Mouse (Mus musculus): Measurements from ENCODE around the gene Mob3b. TPM values are rescaled to one million over a fixed set of nuclear protein-coding genes. Genes with fewer than 3 reads are reported as not detected.

Gene Mob3b
- polyA plus RNA-seq, 1 experiment from 2014 or later: 14.1 TPM

DNA sequence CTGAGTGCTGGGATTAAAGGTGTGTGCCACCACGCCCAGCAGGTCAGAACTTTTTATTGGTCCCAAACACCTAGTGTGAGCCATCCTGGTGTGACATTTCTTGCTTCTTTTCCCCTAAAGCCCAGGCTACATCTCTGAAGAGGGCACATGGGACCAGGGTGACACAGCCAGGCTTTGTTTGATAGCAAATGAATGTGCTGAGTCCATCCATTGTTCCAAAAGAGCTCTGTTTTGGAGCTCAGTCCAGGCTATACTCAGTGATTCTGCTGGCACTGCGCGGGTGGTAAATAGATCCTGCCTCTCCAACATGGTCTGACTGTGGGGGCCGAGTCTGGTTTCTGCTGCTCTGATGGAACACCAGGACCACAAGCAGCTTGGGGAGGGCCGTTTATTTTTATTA lies 10.6 kb upstream of the Mob3b start:
- Histone ChIP-seq H3K9me3 (replicated peaks) (no peaks in the 10 kb centered on the region), H3K4me1 (peaks cover 5% of the 10 kb centered on the region; the same call in 1 of the 2 replicates), H3K27ac (no peak overlapping the region), H3K27me3 (ENCODE audit: low read depth, poor library complexity, severe bottlenecking) (no peaks in the 10 kb centered on the region), H3K36me3 (no peaks in the 10 kb centered on the region), H3K4me3 (no peak overlapping the region)
- no peak for DNase-seq (ENCODE audit: low spot score)
- 83% methylated on average over 5 of the region's 5 CpGs for WGBS

DNA sequence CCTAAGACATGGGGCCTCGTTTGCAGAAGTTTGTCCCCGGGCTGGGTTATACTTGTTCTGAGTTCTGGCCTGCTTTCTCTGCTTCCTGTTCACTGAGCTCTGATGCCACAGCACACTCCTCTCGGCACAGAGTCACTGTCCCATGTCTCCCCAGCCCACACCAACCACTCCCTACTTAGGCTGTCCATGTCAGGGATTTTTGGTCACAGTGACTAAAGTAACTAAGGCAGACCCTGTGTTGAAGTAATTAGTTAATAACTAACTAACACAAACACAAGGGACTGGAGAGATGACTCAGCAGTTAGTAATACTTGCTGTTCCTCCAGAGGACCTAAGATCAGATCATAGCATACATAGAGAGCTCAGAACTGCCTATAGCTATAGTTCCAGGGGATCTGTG lies 8.7 kb upstream of the Mob3b start:
- no peaks in the 10 kb centered on the region for H3K27me3 ChIP-seq (ENCODE audit: low read depth, poor library complexity, severe bottlenecking)
- no peaks in the 10 kb centered on the region for H3K9me3 ChIP-seq (replicated peaks)
- no peak for DNase-seq (ENCODE audit: low spot score)
- no peaks in the 10 kb centered on the region for H3K36me3 ChIP-seq
- 88% methylated on average over 3 of the region's 3 CpGs for WGBS
- H3K4me3 ChIP-seq: no peak overlapping the region
- peaks cover 5% of the 10 kb centered on the region; the same call in 1 of the 2 replicates for H3K4me1 ChIP-seq
- H3K27ac ChIP-seq: no peak overlapping the region

DNA sequence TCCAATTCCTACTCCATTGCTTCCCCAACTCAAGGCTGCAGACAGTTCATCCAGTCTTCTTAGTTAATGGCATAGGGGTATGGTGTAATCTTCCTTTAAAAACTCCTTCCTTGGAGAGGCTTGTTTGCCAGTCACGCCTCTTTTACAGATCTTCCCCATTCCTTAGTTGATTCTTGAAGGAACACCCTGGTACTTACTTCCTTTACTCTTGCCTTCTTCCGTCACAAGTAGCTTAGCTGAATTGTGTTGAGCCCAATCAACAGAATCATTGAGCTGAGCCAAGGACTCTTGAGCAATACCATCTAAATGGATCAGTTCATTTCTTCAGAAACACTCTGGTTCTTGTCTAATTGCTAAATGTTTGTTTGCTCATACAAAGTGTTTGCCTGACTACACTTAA lies 8.0 kb upstream of the Mob3b start:
- no peak overlapping the region for H3K27ac ChIP-seq
- no peak for DNase-seq (ENCODE audit: low spot score)
- H3K9me3 ChIP-seq (replicated peaks): no peaks in the 10 kb centered on the region
- H3K36me3 ChIP-seq: no peaks in the 10 kb centered on the region
- no peak overlapping the region for H3K4me3 ChIP-seq
- no peaks in the 10 kb centered on the region for H3K27me3 ChIP-seq (ENCODE audit: low read depth, poor library complexity, severe bottlenecking)
- peaks cover 5% of the 10 kb centered on the region; the same call in 1 of the 2 replicates for H3K4me1 ChIP-seq
- 92% methylated on average over 2 of the region's 2 CpGs for WGBS

DNA sequence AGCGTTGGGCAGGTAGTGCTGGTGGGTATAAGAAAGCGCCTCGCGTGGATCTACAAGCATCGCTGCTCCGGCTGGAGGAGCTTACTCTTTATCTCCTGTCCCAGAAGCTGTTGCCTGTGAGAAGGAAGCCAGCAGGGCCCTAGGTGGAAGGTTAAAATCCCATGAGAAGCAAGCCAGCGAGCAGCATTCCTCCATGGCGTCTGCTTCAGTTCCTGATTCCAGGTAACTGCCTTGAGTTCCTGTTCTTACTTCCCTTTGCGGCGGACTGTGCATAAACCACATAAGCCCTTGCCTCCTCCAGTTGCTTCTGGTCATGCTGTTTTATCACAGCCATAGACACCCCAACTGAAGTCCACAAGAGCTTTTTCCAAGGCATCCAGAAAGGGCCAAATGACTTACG lies 531 bp upstream of the Mob3b start:
- no peak for DNase-seq (ENCODE audit: low spot score)
- Histone ChIP-seq H3K4me1 (peaks cover 26% of the 10 kb centered on the region), H3K27me3 (ENCODE audit: low read depth, poor library complexity, severe bottlenecking) (0 out of 2 replicates have a peak, but pooled peaks cover 4% of the 10 kb centered on the region), H3K36me3 (no peaks in the 10 kb centered on the region), H3K4me3 (no peak overlapping the region), H3K27ac (no peak overlapping the region), H3K9me3 (replicated peaks) (no peaks in the 10 kb centered on the region)
- WGBS: 68% methylated on average over 11 of the region's 11 CpGs

DNA sequence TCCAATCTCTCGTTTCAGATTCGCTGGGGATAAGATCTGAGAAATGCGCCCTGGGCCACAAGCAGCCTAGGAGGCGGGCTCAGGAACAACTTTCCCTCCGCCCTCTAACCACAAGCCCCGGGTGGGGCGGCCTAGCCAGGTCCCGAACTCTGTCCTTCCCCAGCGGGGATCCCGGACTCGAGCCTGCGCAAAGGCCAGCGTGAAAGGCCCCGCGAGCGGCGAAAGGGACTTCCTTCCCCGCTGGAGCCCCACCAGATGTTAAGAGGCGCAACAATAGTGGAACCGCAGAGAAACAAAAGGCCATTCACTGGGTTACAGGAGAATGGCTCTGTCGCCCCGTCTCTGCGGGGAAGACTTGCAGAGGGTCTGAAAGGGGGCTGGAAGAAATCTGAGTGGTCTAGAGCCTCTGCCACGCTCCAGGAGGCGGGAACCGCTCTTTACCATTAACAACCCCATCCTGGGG lies 1.1 kb downstream of the Mob3b start:
- peaks cover 26% of the 10 kb centered on the region for H3K4me1 ChIP-seq
- no peaks in the 10 kb centered on the region for H3K9me3 ChIP-seq (replicated peaks)
- H3K27me3 ChIP-seq (ENCODE audit: low read depth, poor library complexity, severe bottlenecking): 0 out of 2 replicates have a peak, but pooled peaks cover 4% of the 10 kb centered on the region
- peak overlapping the region; percentile 90 for H3K27ac ChIP-seq
- DNase-seq (ENCODE audit: low spot score): peak; percentile 78
- peak overlapping the region; percentile 71 for H3K4me3 ChIP-seq
- no peaks in the 10 kb centered on the region for H3K36me3 ChIP-seq
- 0% methylated on average over 26 of the region's 26 CpGs for WGBS

DNA sequence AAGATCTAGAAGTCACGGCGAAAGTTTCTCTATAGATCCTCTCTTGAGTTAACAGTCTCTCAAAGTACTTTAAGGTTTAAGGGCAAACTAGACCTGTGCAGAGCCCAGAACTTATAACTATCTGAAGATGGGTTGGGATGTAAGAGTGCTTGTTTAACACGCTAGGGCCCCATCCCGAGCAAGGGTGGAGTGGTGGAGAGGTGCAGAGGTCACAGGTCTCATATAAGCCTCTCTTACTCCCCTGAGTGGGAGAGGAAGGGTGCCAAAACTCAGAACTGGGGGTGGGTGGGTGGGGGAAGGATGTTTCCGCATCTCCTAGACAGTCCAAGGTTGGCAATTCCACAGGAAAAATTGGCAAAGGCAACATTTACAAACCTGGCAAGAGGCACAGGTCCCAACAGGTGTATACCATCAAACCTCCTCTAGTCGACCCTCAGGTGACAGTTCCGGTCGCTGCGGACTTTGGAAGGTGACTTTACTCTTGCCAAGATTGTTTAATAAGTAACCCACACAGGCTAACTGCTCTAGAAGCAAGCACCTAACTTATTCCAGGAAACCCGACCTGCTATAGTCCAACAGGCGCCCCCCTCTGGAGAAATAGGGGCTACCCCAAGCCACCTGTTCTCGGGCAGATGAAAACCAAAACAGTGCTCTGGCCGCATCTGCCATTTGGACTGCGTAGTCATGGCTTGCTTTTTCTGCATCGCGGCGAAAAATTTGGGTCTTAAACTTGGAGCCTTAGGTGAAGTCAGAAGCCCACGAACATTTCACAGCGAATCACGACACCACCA lies 2.0 kb downstream of the Mob3b start:
- no peaks in the 10 kb centered on the region for H3K9me3 ChIP-seq (replicated peaks)
- no peaks in the 10 kb centered on the region for H3K36me3 ChIP-seq
- H3K27me3 ChIP-seq (ENCODE audit: low read depth, poor library complexity, severe bottlenecking): 0 out of 2 replicates have a peak, but pooled peaks cover 4% of the 10 kb centered on the region
- WGBS: 26% methylated on average over 20 of the region's 20 CpGs
- peak; percentile 66 for DNase-seq (ENCODE audit: low spot score)
- H3K4me1 ChIP-seq: peaks cover 26% of the 10 kb centered on the region
- peak overlapping the region; percentile 71 for H3K4me3 ChIP-seq
- peak overlapping the region; percentile 90 for H3K27ac ChIP-seq

DNA sequence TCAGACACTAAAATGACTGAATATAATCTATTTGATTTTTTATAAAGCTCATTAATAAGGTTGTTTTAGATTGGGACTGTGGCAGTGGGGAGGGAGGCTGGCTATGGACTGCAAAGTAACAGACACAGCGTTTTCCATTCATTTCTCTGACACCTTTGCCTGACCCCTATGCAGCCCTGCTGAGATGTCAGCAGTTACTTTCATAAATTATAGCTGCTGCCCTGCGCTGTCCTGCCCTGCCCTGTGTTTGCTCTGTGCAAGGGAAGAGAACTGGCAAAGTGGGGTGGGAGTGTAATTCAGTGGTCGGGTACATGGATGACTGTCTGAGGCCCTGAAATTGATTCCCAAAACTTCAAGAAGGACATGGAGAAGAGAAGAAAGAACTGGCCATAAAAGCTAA lies 3.2 kb downstream of the Mob3b start:
- no peak for DNase-seq (ENCODE audit: low spot score)
- Histone ChIP-seq H3K27ac (no peak overlapping the region), H3K27me3 (ENCODE audit: low read depth, poor library complexity, severe bottlenecking) (0 out of 2 replicates have a peak, but pooled peaks cover 4% of the 10 kb centered on the region), H3K9me3 (replicated peaks) (no peaks in the 10 kb centered on the region), H3K4me1 (peaks cover 26% of the 10 kb centered on the region), H3K36me3 (no peaks in the 10 kb centered on the region), H3K4me3 (no peak overlapping the region)
- 11% methylated on average over 3 of the region's 3 CpGs for WGBS

DNA sequence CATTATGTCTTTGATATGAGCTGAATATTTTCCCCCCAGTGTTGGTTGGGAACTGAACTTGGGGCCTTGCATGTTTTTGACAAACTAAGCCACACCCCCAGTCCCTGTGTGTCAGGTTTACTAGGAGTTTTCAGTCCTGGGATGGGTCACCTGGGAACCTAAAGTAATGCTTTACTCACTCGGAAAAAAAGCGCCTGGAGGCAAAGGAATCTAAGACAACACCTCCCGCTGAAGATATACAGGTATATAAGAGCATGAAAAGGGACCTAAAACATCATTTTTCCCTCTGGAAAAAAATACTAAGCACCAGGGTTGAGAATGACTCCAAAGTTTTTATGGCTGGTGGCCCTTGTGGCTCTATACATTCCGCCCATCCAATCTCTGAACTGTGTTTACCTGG lies 5.5 kb downstream of the Mob3b start, which contains the start of gene Ifnk:
TSS of gene Ifnk (plus strand) at position 301 of the 400 bp plus-strand sequence.
- DNase-seq (ENCODE audit: low spot score): no peak
- 0 out of 2 replicates have a peak, but pooled peaks cover 4% of the 10 kb centered on the region for H3K27me3 ChIP-seq (ENCODE audit: low read depth, poor library complexity, severe bottlenecking)
- 84% methylated on average over 4 of the region's 4 CpGs for WGBS
- no peaks in the 10 kb centered on the region for H3K36me3 ChIP-seq
- H3K4me1 ChIP-seq: peaks cover 21% of the 10 kb centered on the region
- H3K9me3 ChIP-seq (replicated peaks): no peaks in the 10 kb centered on the region
- no peak within 1 kb of the TSS for H3K4me3 ChIP-seq
- H3K27ac ChIP-seq: no peak within 1 kb of the TSS

DNA sequence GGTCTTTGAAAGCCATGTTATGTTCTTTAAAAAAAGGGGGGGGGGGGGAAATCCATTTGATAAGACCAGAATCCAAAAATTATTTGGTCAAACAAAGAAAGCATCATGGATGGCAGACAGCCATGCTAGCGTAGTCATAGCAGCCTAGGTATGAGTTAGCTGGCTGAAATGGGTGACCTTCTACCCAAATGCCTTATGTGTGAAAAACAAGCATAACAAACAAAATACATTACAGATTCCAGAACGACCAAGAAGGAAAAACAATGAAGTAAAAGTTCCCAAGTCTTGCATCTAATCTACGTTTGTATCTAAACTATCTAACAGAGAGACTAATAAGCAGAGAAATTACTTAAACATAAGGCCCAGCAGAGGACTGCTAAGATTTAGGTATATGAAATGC lies 6.6 kb downstream of the Mob3b start:
- 88% methylated on average over 3 of the region's 3 CpGs for WGBS

DNA sequence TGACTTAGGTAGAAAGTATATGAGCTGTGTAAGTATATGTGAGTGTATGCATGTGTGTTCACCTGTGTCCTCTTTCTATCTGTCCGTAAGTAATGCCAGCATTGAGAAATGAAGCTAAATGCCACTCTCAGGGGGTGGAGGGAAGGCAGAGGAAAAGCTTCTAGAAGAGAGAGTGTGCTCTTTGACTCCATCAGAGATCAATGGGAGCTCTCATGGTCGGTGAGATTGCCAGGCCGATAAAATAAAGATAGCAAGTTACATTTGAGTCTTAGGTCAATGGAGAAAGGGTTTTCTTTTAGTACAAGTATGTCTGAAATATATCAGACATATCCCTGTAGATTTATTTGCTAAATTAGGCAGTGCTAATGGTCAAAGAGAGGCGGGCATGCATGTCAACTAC lies 9.0 kb downstream of the Mob3b start:
- WGBS: 92% methylated on average over 4 of the region's 4 CpGs
- H3K9me3 ChIP-seq (replicated peaks): no peaks in the 10 kb centered on the region
- H3K4me3 ChIP-seq: no peak overlapping the region

More for the DNA sequence above, 6.6 kb downstream of the Mob3b start:
- Histone ChIP-seq H3K9me3 (replicated peaks) (no peaks in the 10 kb centered on the region), H3K27me3 (ENCODE audit: low read depth, poor library complexity, severe bottlenecking) (0 out of 2 replicates have a peak, but pooled peaks cover 4% of the 10 kb centered on the region), H3K27ac (no peak overlapping the region), H3K36me3 (no peaks in the 10 kb centered on the region), H3K4me3 (no peak overlapping the region), H3K4me1 (peaks cover 14% of the 10 kb centered on the region)
- DNase-seq (ENCODE audit: low spot score): no peak

DNA sequence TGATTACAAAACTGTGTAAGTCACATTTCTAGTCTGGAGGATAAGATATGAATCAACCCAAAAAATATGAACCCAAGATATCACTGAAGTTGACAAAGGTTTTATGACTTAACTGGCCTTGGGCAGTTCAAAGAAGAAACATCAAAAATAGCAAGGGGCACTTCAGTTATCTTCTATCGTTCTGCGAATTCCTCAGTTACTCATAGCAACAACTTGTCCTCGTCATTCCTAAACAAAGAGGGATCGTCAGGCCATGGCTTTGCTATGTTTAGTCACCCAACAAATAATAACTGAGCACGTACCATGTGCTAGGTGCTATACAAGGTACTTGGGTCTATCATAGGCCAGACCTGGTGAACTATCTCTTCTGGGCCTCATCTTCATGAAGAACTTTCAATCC lies 10.7 kb downstream of the Mob3b start:
- Histone ChIP-seq H3K9me3 (replicated peaks) (no peaks in the 10 kb centered on the region), H3K4me3 (no peak overlapping the region), H3K36me3 (no peaks in the 10 kb centered on the region), H3K4me1 (peaks cover 8% of the 10 kb centered on the region; the same call in 1 of the 2 replicates), H3K27ac (no peak overlapping the region), H3K27me3 (ENCODE audit: low read depth, poor library complexity, severe bottlenecking) (no peaks in the 10 kb centered on the region)
- WGBS: 97% methylated on average over 5 of the region's 5 CpGs
- no peak for DNase-seq (ENCODE audit: low spot score)

More for the DNA sequence above, 9.0 kb downstream of the Mob3b start:
- Histone ChIP-seq H3K4me1 (peaks cover 6% of the 10 kb centered on the region; the same call in 1 of the 2 replicates), H3K27ac (no peak overlapping the region), H3K27me3 (ENCODE audit: low read depth, poor library complexity, severe bottlenecking) (no peaks in the 10 kb centered on the region), H3K36me3 (no peaks in the 10 kb centered on the region)
- no peak for DNase-seq (ENCODE audit: low spot score)

DNA sequence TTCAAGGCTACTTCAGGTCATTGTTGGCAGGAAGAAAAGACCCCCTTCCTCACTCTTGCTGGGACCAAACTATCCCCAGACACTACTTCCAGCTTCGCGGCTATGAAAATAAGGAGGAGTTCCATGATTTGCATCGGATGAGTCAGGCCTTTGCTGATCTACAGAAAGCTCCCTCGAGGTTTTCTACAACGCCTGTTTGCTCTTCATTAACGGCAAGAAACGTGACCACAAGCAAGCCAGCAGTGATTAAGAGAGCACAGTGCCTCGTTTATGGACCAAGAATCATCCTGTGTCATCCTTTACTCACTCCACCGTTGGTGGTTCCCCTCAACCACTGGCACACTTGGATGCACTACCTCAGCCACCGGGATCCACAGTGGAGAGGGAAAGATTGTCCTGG lies 11.6 kb downstream of the Mob3b start:
- H3K4me3 ChIP-seq: no peak overlapping the region
- H3K27me3 ChIP-seq (ENCODE audit: low read depth, poor library complexity, severe bottlenecking): no peaks in the 10 kb centered on the region
- 92% methylated on average over 10 of the region's 10 CpGs for WGBS
- H3K27ac ChIP-seq: no peak overlapping the region
- H3K36me3 ChIP-seq: no peaks in the 10 kb centered on the region
- no peaks in the 10 kb centered on the region for H3K9me3 ChIP-seq (replicated peaks)
- DNase-seq (ENCODE audit: low spot score): no peak
- H3K4me1 ChIP-seq: peaks cover 8% of the 10 kb centered on the region; the same call in 1 of the 2 replicates

DNA sequence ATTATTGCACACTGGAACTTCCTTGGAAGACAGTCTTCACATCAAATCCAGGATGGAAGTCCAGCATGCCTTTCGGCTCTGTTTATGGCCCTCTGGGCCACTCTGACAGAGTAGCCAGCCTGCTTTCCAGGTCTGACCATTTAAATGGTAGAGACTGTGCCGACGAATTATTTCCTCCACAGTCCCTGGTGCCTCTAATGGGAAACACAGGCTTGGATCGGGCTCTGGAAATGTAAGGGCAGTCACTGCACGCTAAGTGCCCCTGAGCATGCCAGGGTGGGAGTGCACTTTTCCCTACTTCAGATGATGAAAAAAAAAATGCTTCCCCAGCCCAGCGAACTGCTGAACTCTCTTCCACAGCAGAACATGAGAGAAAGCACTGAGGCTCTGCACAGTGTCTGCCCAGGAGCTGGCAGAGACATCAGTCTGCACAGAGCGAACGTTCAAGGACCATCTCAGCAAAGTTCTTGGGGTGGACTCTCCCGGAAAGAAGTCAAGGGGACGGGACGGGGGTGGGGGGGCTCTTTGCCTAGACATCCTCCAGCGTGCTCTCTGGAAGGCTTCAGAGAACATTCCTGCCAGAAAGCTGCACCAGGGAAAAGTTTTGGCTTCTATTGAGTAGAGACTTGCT lies 13.7 kb downstream of the Mob3b start:
- Histone ChIP-seq H3K4me1 (peaks cover 8% of the 10 kb centered on the region; the same call in 1 of the 2 replicates), H3K36me3 (no peaks in the 10 kb centered on the region), H3K9me3 (replicated peaks) (no peaks in the 10 kb centered on the region), H3K27ac (no peak overlapping the region), H3K4me3 (no peak overlapping the region), H3K27me3 (ENCODE audit: low read depth, poor library complexity, severe bottlenecking) (no peaks in the 10 kb centered on the region)
- no peak for DNase-seq (ENCODE audit: low spot score)
- WGBS: 69% methylated on average over 12 of the region's 12 CpGs
